Mouse (Mus musculus): ENCODE data around the gene Zfp715.
"Not testable (repeated sequence)": the region's sequence is repeated elsewhere in the genome, so short reads cannot be mapped to it uniquely, and the experiment has no call there.

Gene Zfp715

GRCm38 (mm10) chr7:43305235-43305634 lies 7.9 kb downstream of the Zfp715 start:
- DNase-seq (ENCODE audit: low read depth in 1 of 2, low spot score in 2 of 2): no peak

GRCm38 (mm10) chr7:43291524-43291923 lies 21.6 kb downstream of the Zfp715 start:
- DNase-seq (ENCODE audit: low read depth in 1 of 2, low spot score in 2 of 2): no peak

GRCm38 (mm10) chr7:43282859-43283595 lies 30.1 kb downstream of the Zfp715 start:
- DNase-seq (ENCODE audit: low read depth in 1 of 2, low spot score in 2 of 2): peak; percentile 11 to 49

DNA sequence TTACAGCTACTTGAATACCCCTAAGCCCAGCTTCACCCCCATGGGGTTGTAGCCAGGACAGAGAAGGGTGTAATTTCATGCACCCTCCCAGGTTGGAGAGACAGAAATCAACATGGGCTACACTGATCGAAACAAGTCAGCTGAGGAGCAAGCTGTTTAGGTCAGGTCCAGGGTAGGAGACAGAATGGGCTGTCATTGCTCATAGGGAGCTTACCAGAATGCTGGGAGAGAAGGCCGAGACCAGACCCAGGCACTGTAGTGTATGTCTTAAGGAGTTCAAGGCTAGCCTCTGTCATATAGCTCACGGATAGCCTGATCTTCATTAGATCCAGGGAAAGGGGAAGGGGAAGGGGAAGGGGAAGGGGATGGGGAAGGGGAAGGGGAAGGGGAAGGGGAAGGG lies 30.6 kb downstream of the Zfp715 start:
- no peak for DNase-seq (ENCODE audit: low read depth in 1 of 2, low spot score in 2 of 2)

GRCm38 (mm10) chr7:43277401-43277800 lies 35.7 kb downstream of the Zfp715 start:
- DNase-seq (ENCODE audit: low read depth in 1 of 2, low spot score in 2 of 2): no peak

GRCm38 (mm10) chr7:43276178-43276577 lies 36.9 kb downstream of the Zfp715 start:
- DNase-seq (ENCODE audit: low read depth in 1 of 2, low spot score in 2 of 2): not testable (repeated sequence)

DNA sequence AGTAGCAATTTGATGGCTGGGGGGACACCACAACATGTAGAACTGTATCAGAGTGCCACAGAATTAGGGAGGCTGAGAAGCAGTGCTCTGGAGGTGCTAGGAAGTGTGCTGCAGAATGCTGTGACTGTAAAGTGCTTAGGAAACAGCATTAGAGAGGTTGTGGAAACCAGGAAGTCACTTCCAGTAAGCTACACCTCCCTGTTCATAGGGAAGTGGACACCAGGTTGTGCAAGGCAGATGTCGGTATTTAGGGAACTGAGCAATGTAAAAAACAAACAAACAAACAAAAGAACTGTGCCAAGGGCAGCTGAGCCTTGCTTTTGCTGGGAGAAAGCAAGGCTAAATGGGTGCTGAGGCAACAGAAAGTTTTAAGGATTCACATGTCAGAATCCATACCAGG lies 39.6 kb downstream of the Zfp715 start:
- peak in 1 of 2 experiments; percentile 11 for DNase-seq (ENCODE audit: low read depth in 1 of 2, low spot score in 2 of 2)

GRCm38 (mm10) chr7:43267359-43267758 lies 45.7 kb downstream of the Zfp715 start:
- not testable (repeated sequence) for DNase-seq (ENCODE audit: low read depth in 1 of 2, low spot score in 2 of 2)

DNA sequence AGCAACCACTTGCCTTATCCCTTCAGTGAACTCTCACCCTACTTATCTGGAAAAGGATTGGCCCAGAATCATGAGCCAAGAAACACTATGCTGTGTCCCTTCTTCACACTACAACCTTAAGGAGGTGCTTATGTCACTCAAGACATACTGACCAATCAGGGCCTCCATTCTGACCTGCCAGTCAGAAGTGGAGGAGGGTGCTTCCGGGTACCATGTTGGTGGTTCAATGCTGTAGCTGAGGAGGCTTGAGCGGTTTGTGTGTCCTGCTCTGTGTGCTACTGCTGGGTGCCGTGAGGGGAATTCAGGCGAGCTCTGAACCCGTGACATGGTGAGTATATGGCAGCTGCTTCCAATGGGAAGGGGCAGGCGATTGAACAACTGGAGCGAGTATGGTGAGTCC lies 59.6 kb downstream of the Zfp715 start:
- no peak for DNase-seq (ENCODE audit: low read depth in 1 of 2, low spot score in 2 of 2)

GRCm38 (mm10) chr7:43250718-43251117 lies 62.4 kb downstream of the Zfp715 start:
- DNase-seq (ENCODE audit: low read depth in 1 of 2, low spot score in 2 of 2): not testable (repeated sequence)
